Mouse (Mus musculus): ENCODE measurements around the gene Cadm4.
"Not testable (repeated sequence)": the region's sequence is repeated elsewhere in the genome, so short reads cannot be mapped to it uniquely, and the experiment has no call there.

DNA sequence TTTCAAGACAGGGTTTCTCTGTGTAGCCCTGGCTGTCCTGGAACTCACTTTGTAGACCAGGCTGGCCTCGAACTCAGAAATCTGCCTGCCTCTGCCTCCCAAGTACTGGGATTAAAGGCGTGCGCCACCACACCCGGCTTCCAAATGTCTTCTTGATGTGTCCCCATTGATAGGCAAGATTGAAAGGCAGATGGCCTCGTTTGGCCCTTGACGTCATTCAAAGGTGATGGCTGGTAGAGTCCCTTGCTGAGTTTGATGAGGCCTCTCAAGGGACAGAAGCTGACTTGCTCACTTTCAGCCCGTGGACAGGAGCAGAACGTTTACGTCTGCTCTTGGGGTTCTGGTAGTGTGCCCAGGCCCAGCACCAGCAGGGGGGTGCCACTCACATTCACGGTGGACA lies 38.2 kb downstream of the Cadm4 start:
- not testable (repeated sequence) for TF ChIP-seq EP300 (IDR thresholded peaks at IDR 0.05; ENCODE audit: insufficient read depth, low read depth, low read length); CTCF (IDR thresholded peaks at IDR 0.05); POLR2A (IDR thresholded peaks at IDR 0.05; ENCODE audit: insufficient read depth, low read depth, low read length)

All from heart, adult 2 months (tissue).